Mouse (Mus musculus): ENCODE results near the gene Slc51a. TPM values are rescaled to one million over a fixed set of nuclear protein-coding genes. Genes with fewer than 3 reads are reported as not detected.

The Slc51a gene
- polyA plus RNA-seq, 1 experiment from 2014 or later = 46.0 TPM

DNA sequence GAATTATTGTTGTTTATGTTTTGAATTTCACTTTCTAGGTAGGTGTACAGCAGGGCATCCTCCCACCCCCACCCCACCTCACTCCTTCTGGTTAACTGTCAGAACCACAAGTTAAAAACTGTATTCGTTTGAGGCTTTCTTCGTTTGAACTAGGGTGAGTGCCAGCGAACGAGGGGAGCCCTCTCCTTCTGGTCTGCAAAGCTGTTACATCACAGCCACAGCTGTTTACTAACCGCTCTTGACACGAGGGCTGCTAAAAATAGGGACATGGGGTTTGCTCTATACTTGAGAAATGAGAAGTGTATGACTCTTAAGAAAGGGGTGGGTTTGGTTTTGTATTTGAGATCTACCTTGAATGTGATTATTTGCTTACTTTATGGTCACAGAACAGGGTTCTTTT lies 53.6 kb downstream of the Slc51a start:
- no peak overlapping the region for H3K4me2 ChIP-seq (ENCODE audit: low read length)
- DNase-seq (ENCODE audit: low spot score) = no peak
- H3K9me3 ChIP-seq (ENCODE audit: control insufficient read depth, low read length) = no peaks in the 10 kb centered on the region
- no peaks in the 10 kb centered on the region for H3K27me3 ChIP-seq (replicated peaks; ENCODE audit: control insufficient read depth, insufficient read depth, low read length)
- H3K4me1 ChIP-seq (replicated peaks; ENCODE audit: control insufficient read depth, insufficient read depth, low read length) = peaks cover 12% of the 10 kb centered on the region
- H3K9ac ChIP-seq (ENCODE audit: low read length) = no peak overlapping the region
- 52% methylated on average over 6 of the region's 6 CpGs for WGBS
- ATAC-seq (replicated peaks; ENCODE audit: low FRiP score, low TSS enrichment, low read depth) = no peak
- no peaks in the 10 kb centered on the region for H3K36me3 ChIP-seq (ENCODE audit: control insufficient read depth, insufficient read depth, low read length)
- no peak overlapping the region for H3K4me3 ChIP-seq (ENCODE audit: low read depth, low read length)
- no peak overlapping the region for H3K27ac ChIP-seq (ENCODE audit: low read depth)

DNA sequence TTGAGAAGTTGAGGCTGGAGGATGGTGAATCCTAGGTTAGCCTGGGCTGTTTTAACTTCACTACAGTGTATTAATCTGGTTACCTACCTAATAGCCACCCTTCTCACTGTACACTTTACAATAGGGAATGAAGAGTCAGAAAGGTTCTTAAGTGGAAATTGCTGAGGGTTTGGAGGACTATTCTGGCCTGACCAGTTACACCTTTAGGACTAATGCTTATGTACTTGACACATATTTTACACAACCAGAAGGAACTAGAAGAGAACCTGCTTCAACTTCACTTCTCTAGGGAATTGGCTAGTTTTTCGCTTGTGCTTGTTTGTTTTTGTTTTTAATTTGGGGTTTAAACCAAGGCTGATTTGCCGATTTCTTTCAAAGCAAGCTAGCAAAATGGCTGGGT lies 54.5 kb downstream of the Slc51a start:
- Histone ChIP-seq H3K9me3 (ENCODE audit: control insufficient read depth, low read length) (no peaks in the 10 kb centered on the region), H3K4me3 (ENCODE audit: low read depth, low read length) (no peak overlapping the region), H3K4me1 (replicated peaks; ENCODE audit: control insufficient read depth, insufficient read depth, low read length) (peaks cover 12% of the 10 kb centered on the region), H3K27me3 (replicated peaks; ENCODE audit: control insufficient read depth, insufficient read depth, low read length) (no peaks in the 10 kb centered on the region), H3K4me2 (ENCODE audit: low read length) (no peak overlapping the region), H3K9ac (ENCODE audit: low read length) (no peak overlapping the region), H3K36me3 (ENCODE audit: control insufficient read depth, insufficient read depth, low read length) (no peaks in the 10 kb centered on the region), H3K27ac (ENCODE audit: low read depth) (no peak overlapping the region)
- ATAC-seq (replicated peaks; ENCODE audit: low FRiP score, low TSS enrichment, low read depth) (no peak), DNase-seq (ENCODE audit: low spot score) (no peak)
- 82% methylated on average over 2 of the region's 2 CpGs for WGBS

DNA sequence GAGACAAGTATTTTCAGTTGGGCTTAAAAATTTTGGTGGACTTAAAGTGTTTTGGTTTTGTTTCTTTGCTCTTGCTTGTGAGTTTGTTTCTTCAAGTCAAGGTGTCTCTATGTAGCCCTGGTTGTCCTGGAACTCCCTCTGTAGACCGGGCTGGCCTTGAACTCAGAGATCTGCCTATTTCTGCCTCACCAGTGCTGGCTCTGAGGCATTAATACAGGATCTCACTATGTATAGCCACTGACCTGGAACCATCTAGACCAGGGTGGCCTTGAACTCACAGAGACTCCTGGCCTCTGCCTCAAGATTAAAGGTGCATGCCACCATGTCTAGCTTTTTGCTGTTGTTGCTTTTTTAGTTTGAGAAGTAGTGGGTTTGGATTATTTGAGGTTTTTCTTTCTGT lies 55.8 kb downstream of the Slc51a start:
- H3K9me3 ChIP-seq (ENCODE audit: control insufficient read depth, low read length) = no peaks in the 10 kb centered on the region
- H3K4me3 ChIP-seq (ENCODE audit: low read depth, low read length) = peak overlapping the region; percentile 83
- H3K9ac ChIP-seq (ENCODE audit: low read length) = no peak overlapping the region
- H3K4me2 ChIP-seq (ENCODE audit: low read length) = peak overlapping the region; percentile 89
- no peak overlapping the region for H3K27ac ChIP-seq (ENCODE audit: low read depth)
- DNase-seq (ENCODE audit: low spot score) = no peak
- no peaks in the 10 kb centered on the region for H3K27me3 ChIP-seq (replicated peaks; ENCODE audit: control insufficient read depth, insufficient read depth, low read length)
- ATAC-seq (replicated peaks; ENCODE audit: low FRiP score, low TSS enrichment, low read depth) = no peak
- H3K36me3 ChIP-seq (ENCODE audit: control insufficient read depth, insufficient read depth, low read length) = no peaks in the 10 kb centered on the region
- peaks cover 12% of the 10 kb centered on the region for H3K4me1 ChIP-seq (replicated peaks; ENCODE audit: control insufficient read depth, insufficient read depth, low read length)
- 90% methylated on average over 1 of the region's 1 CpGs for WGBS

DNA sequence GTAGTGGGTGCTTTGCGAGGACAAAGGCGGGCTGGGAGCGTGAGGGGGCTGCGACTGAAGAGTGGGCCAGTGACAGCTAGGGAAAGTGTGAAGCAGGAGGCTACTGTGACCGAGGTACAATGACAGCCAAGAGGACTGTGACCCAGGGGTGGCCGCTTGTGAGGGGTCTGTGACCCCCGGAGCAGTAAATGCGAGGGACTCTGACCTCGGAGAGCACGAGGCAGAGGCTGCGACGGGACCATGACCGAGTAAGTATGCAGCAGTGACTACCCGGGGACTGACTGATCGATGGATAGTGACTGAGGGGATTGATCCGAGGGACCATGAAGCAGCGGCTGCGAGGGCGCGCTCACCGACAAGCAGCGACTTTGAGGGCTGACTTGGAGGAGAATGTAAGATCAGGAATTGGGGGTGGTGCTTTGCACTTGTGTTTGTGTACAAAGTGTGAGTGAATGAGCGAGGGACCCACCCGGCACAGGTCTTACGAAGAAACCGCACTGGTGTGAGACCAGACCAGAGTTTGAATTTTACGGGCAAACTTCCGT lies 56.6 kb downstream of the Slc51a start:
- ATAC-seq (replicated peaks; ENCODE audit: low FRiP score, low TSS enrichment, low read depth) = no peak; the same call in none of the 2 replicates
- DNase-seq (ENCODE audit: low spot score) = no peak
- no peaks in the 10 kb centered on the region for H3K36me3 ChIP-seq (ENCODE audit: control insufficient read depth, insufficient read depth, low read length)
- peak overlapping the region; percentile 89 for H3K4me2 ChIP-seq (ENCODE audit: low read length)
- H3K27ac ChIP-seq (ENCODE audit: low read depth) = peak overlapping the region; percentile 57
- H3K4me1 ChIP-seq (replicated peaks; ENCODE audit: control insufficient read depth, insufficient read depth, low read length) = peaks cover 12% of the 10 kb centered on the region
- H3K4me3 ChIP-seq (ENCODE audit: low read depth, low read length) = peak overlapping the region; percentile 83
- H3K9ac ChIP-seq (ENCODE audit: low read length) = peak overlapping the region; percentile 85
- no peaks in the 10 kb centered on the region for H3K27me3 ChIP-seq (replicated peaks; ENCODE audit: control insufficient read depth, insufficient read depth, low read length)
- under 1% methylated on average over 28 of the region's 28 CpGs for WGBS
- no peaks in the 10 kb centered on the region for H3K9me3 ChIP-seq (ENCODE audit: control insufficient read depth, low read length)

DNA sequence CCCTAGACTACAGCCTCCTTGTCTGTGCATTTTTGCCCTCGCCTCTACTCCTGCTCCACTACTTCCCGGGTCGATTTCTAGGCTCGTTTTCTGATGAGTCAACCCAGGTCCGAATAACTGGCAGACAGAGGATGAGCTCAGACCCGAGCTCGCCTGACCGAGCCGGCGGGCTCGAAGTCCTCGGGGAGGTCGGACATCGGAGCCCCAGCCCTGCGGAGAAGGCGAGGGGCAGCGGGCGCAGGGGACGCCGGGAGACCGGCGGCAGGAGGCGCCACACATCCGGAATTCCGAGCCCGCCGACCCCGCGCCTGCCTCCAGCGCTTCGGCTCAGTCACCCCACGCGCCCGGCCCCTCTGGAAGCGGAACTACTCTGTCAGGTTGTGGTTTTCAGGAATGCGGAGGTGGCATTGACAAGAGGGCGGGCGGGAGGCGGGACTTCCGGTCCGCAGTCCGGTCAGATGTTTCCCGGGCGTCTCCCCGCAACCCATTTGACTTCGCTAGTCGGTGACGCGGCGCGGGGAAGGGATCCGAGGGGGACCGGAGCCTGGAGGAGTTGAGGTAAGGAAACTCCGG lies 57.1 kb downstream of the Slc51a start, which contains the start of gene Pcyt1a:
TSS of gene Pcyt1a (plus strand) at position 448 of the 573 bp plus-strand sequence.
- Histone ChIP-seq H3K4me3 (ENCODE audit: low read depth, low read length) (peak within 1 kb of the TSS; percentile 83), H3K36me3 (ENCODE audit: control insufficient read depth, insufficient read depth, low read length) (no peaks in the 10 kb centered on the region), H3K27me3 (replicated peaks; ENCODE audit: control insufficient read depth, insufficient read depth, low read length) (no peaks in the 10 kb centered on the region), H3K9me3 (ENCODE audit: control insufficient read depth, low read length) (no peaks in the 10 kb centered on the region), H3K4me2 (ENCODE audit: low read length) (peak within 1 kb of the TSS; percentile 89), H3K27ac (ENCODE audit: low read depth) (peak within 1 kb of the TSS; percentile 86), H3K9ac (ENCODE audit: low read length) (peak within 1 kb of the TSS; percentile 85), H3K4me1 (replicated peaks; ENCODE audit: control insufficient read depth, insufficient read depth, low read length) (peaks cover 12% of the 10 kb centered on the region)
- DNase-seq (ENCODE audit: low spot score) (peak; percentile 95), ATAC-seq (replicated peaks; ENCODE audit: low FRiP score, low TSS enrichment, low read depth) (peak; percentile 97)
- WGBS = under 1% methylated on average over 54 of the region's 54 CpGs

DNA sequence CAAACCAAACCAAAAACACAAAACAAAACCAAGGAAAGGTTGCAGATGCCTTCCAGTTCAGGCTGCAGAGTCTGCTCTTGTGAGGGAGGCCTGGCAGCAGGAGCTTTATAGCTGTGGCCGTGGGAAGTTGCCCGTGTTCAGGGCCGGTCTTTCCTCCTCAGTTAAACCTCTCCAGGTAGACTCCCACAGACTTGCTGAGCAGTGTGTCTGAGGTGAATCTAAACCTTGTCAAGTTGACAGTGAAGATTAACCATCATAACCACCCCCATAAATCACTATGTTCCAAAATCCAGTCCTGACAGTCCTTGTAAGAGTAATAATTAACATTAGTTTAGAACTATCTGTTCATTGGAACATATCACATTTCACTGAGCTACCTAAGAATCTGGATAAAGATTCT lies 60.2 kb downstream of the Slc51a start:
- no peak overlapping the region for H3K27ac ChIP-seq (ENCODE audit: low read depth)
- no peaks in the 10 kb centered on the region for H3K36me3 ChIP-seq (ENCODE audit: control insufficient read depth, insufficient read depth, low read length)
- DNase-seq (ENCODE audit: low spot score) = no peak
- no peak for ATAC-seq (replicated peaks; ENCODE audit: low FRiP score, low TSS enrichment, low read depth)
- H3K4me3 ChIP-seq (ENCODE audit: low read depth, low read length) = no peak overlapping the region
- 76% methylated on average over 3 of the region's 3 CpGs for WGBS
- no peak overlapping the region for H3K9ac ChIP-seq (ENCODE audit: low read length)
- no peak overlapping the region for H3K4me2 ChIP-seq (ENCODE audit: low read length)
- H3K27me3 ChIP-seq (replicated peaks; ENCODE audit: control insufficient read depth, insufficient read depth, low read length) = no peaks in the 10 kb centered on the region
- no peaks in the 10 kb centered on the region for H3K9me3 ChIP-seq (ENCODE audit: control insufficient read depth, low read length)
- H3K4me1 ChIP-seq (replicated peaks; ENCODE audit: control insufficient read depth, insufficient read depth, low read length) = peaks cover 12% of the 10 kb centered on the region

Other genes with a start within 250 kb of the Slc51a start
- gene Fbxo45, start 240.7 kb downstream of the Slc51a start, polyA plus RNA-seq (2014; fragmentation: Nextera tagmentation; extraction: Ambion mirVana) = 9.2 and 10.2 TPM in 2 replicates
- 17.3 and 20.4 TPM in 2 replicates for gene Wdr53, start 240.7 kb downstream of the Slc51a start, polyA plus RNA-seq (2014; fragmentation: Nextera tagmentation; extraction: Ambion mirVana)
- gene Smco1, start 216.4 kb downstream of the Slc51a start, polyA plus RNA-seq (2014; fragmentation: Nextera tagmentation; extraction: Ambion mirVana) = not detected in 2 replicates
- 25.0 and 26.2 TPM in 2 replicates for gene Rnf168, start 210.4 kb downstream of the Slc51a start, polyA plus RNA-seq (2014; fragmentation: Nextera tagmentation; extraction: Ambion mirVana)
- 18.8 and 20.8 TPM in 2 replicates for gene Ubxn7, start 155.6 kb downstream of the Slc51a start, polyA plus RNA-seq (2014; fragmentation: Nextera tagmentation; extraction: Ambion mirVana)
- not detected in 2 replicates for gene Tm4sf19, start 87.4 kb downstream of the Slc51a start, polyA plus RNA-seq (2014; fragmentation: Nextera tagmentation; extraction: Ambion mirVana)
- 43.0 and 43.9 TPM in 2 replicates for gene Tctex1d2, start 68.2 kb downstream of the Slc51a start, polyA plus RNA-seq (2014; fragmentation: Nextera tagmentation; extraction: Ambion mirVana)
- gene Pcyt1a, start 57.0 kb downstream of the Slc51a start, polyA plus RNA-seq (2014; fragmentation: Nextera tagmentation; extraction: Ambion mirVana) = 45.0 and 51.1 TPM in 2 replicates
- 0.20 TPM in 1 of 2 replicates, not detected in the other for gene Zdhhc19, start 8.4 kb upstream of the Slc51a start, polyA plus RNA-seq (2014; fragmentation: Nextera tagmentation; extraction: Ambion mirVana)
- gene Tfrc, start 121.0 kb upstream of the Slc51a start, polyA plus RNA-seq (2014; fragmentation: Nextera tagmentation; extraction: Ambion mirVana) = 140 and 162 TPM in 2 replicates
- 11.1 and 13.0 TPM in 2 replicates for gene Tnk2, start 156.0 kb upstream of the Slc51a start, polyA plus RNA-seq (2014; fragmentation: Nextera tagmentation; extraction: Ambion mirVana)
- gene Muc4, start 248.0 kb upstream of the Slc51a start, polyA plus RNA-seq (2014; fragmentation: Nextera tagmentation; extraction: Ambion mirVana) = 3.5 and 3.7 TPM in 2 replicates

Measured in intestine, embryonic 14.5 days (tissue).